Mouse (Mus musculus) heart, embryonic 12.5 days (tissue): ENCODE results near the gene Pold3. TPM values are rescaled to one million over a fixed set of nuclear protein-coding genes. Genes with fewer than 3 reads are reported as not detected.
"Not testable (repeated sequence)": the region's sequence is repeated elsewhere in the genome, so short reads cannot be mapped to it uniquely, and the experiment has no call there.

Experiments used
- ATAC-seq: fragments of 200-750 bp; cut with Nextera tagmentation; 2 replicates; pipeline ENCODE4 v1.8.0; 2017; ENCODE audit warnings: moderate TSS enrichment, moderate library complexity; ENCODE audit not compliant: insufficient number of reproducible peaks, low FRiP score
- H3K27ac ChIP-seq: fragments of 300-500 bp; sonication (generic); 2 replicates; pipeline ENCODE4 v1.5.1; 2016; ENCODE audit warnings: mild to moderate bottlenecking, moderate library complexity; ENCODE audit not compliant: poor library complexity, severe bottlenecking
- H3K27me3 ChIP-seq: fragments of 300-500 bp; sonication (generic); replicated peaks from 2 replicates; pipeline ENCODE4 v1.6.1; 2016; ENCODE audit warnings: mild to moderate bottlenecking, moderate library complexity
- H3K36me3 ChIP-seq: fragments of 300-500 bp; sonication (generic); 2 replicates; pipeline ENCODE4 v1.6.1; 2016; ENCODE audit warnings: mild to moderate bottlenecking, moderate library complexity
- H3K4me1 ChIP-seq: fragments of 300-500 bp; sonication (generic); replicated peaks from 2 replicates; pipeline ENCODE4 v1.6.1; 2016; ENCODE audit warnings: mild to moderate bottlenecking
- H3K4me2 ChIP-seq: fragments of 300-500 bp; sonication (generic); 2 replicates; pipeline ENCODE4 v1.6.1; 2016; ENCODE audit warnings: mild to moderate bottlenecking, moderate library complexity
- H3K4me3 ChIP-seq: fragments of 300-500 bp; sonication (generic); 2 replicates; pipeline ENCODE4 v1.5.1; 2016; ENCODE audit warnings: mild to moderate bottlenecking
- H3K9ac ChIP-seq: fragments of 300-500 bp; sonication (generic); 2 replicates; pipeline ENCODE4 v1.6.1; 2016; ENCODE audit warnings: mild to moderate bottlenecking, moderate library complexity
- H3K9me3 ChIP-seq: fragments of 300-500 bp; sonication (generic); replicated peaks from 2 replicates; pipeline ENCODE4 v1.6.1; 2016; ENCODE audit warnings: mild to moderate bottlenecking, moderate library complexity
- WGBS: fragments of 180-500 bp; shearing (Covaris S2); methylation state at CpG from one replicate; pipeline ENCODE4 v1.1.7; 2016; 5-methylcytosine and 5-hydroxymethylcytosine counted together
- polyA plus RNA-seq: library from polyadenylated mRNA; unstranded; fragments of >200 nt; fragmentation: Nextera tagmentation; extraction: Ambion mirVana; gene quantifications from 2 replicates; pipeline ENCODE4 v1.2.1, GENCODE M21; 2016

The Pold3 gene
- polyA plus RNA-seq, 1 experiment from 2014 or later = 42.6 TPM

DNA sequence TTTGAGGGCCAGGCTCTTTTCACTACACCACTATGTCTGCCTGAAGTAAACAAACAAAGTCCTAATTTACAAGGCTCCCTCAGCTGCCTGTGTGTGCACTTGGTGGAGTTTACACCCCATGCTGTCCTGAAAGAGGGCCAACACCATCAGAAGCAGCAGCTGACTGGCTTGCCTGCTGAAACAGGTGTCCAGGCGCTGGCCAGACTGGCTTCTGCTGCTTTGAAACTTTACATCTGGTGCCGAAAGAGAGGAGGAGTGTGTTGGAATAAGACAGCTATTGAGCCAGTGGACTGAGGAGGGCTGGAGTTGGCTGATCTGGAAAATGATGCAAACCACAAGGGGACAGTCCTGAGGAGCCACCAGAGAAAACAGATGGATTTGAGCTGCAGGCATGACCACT, 47.4 kb downstream of the Pold3 start:
- Histone ChIP-seq H3K4me3 (no peak overlapping the region), H3K36me3 (no peaks in the 10 kb centered on the region), H3K9me3 (peaks cover 9% of the 10 kb centered on the region), H3K9ac (no peak overlapping the region), H3K4me1 (peaks cover 10% of the 10 kb centered on the region; the same call in 1 of the 2 replicates), H3K4me2 (no peak overlapping the region), H3K27me3 (no peaks in the 10 kb centered on the region), H3K27ac (no peak overlapping the region)
- no peak for ATAC-seq
- 71% methylated on average over 2 of the region's 2 CpGs for WGBS

DNA sequence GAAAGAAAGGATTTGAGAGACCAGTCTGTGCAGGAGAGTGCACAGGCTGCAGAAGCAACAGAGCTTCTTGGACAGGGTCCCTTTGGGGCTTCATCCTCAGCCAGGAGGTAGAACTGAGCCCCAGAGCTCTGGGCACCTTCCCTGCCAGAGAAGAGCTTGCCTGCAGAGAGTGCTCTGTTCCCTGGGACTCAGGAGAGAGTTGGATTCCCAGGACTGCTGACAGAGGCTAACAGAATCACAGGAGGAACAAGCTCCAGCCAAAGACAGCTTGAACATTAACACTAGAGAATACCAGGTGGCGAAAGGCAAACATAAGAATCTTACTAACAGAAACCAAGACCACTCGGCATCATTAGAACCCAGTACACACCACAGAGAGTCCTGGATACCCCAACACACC, 68.4 kb downstream of the Pold3 start:
- H3K4me3 ChIP-seq, ATAC-seq: not testable (repeated sequence)
- 65% methylated on average over 2 of the region's 2 CpGs for WGBS

DNA sequence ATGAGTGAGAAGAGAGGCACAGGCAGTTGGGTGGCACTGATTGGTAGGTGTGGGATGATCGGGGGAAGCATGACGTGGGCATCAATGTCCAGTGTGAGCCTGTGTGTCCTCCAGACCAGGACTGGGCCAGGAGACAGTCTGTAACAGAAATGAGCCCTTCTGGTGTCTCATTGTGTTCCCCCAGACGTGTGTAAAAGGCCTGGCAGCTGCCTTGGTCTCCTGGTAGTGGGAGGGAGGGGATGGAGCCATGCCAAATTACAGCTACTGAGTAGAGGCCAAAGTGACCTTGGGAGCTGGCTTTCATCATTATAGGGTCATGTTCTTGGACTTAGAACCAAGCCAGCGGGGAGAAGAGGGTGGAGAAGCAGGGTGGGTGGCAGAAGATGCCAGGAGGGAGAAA, 69.5 kb downstream of the Pold3 start:
- H3K27me3 ChIP-seq = 0 out of 2 replicates have a peak, but pooled peaks cover 5% of the 10 kb centered on the region
- no peaks in the 10 kb centered on the region for H3K9me3 ChIP-seq
- no peaks in the 10 kb centered on the region for H3K36me3 ChIP-seq
- no peak overlapping the region for H3K4me2 ChIP-seq
- no peaks in the 10 kb centered on the region for H3K4me1 ChIP-seq
- no peak overlapping the region for H3K27ac ChIP-seq
- WGBS = 63% methylated on average over 4 of the region's 4 CpGs
- no peak overlapping the region for H3K9ac ChIP-seq
- H3K4me3 ChIP-seq = no peak overlapping the region
- no peak for ATAC-seq

More for the DNA sequence above, 68.4 kb downstream of the Pold3 start:
- not testable (repeated sequence) for H3K9ac ChIP-seq, H3K4me2 ChIP-seq, H3K36me3 ChIP-seq, H3K4me1 ChIP-seq, H3K27me3 ChIP-seq, H3K9me3 ChIP-seq, H3K27ac ChIP-seq

DNA sequence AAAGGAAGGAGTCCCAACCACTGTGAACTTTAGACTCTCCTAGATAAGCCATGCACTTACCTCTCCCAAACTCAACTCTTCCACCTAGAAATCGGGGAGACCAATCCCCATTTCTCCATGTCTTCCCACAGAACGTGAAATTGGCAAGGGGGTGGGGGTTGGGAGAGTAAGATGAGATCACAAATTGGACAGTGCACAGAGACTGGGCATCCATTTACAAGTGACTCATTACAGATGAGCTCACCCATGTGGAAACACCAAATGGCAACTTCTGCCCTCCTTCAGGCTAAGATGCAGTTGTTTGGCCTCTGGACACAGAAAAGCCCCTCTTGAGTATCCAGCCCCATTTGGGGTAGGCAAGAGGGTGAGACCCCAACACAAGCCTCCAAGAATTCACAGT, 74.9 kb downstream of the Pold3 start:
- ATAC-seq = no peak

GRCm38 (mm10) chr7:100043605-100044031, 77.7 kb downstream of the Pold3 start:
- Histone ChIP-seq H3K4me3 (no peak overlapping the region), H3K36me3 (no peaks in the 10 kb centered on the region), H3K9me3 (no peaks in the 10 kb centered on the region), H3K9ac (no peak overlapping the region), H3K27me3 (peaks cover 29% of the 10 kb centered on the region), H3K4me1 (peaks cover 10% of the 10 kb centered on the region), H3K4me2 (no peak overlapping the region), H3K27ac (no peak overlapping the region)
- ATAC-seq = 0 out of 2 replicates have a peak, but pooled peaks have one; percentile 25
- WGBS = 28% methylated on average over 4 of the region's 4 CpGs

More for the DNA sequence above, 74.9 kb downstream of the Pold3 start:
- no peak overlapping the region for H3K9ac ChIP-seq
- no peak overlapping the region for H3K4me3 ChIP-seq
- no peaks in the 10 kb centered on the region for H3K9me3 ChIP-seq
- H3K27ac ChIP-seq = no peak overlapping the region
- peaks cover 30% of the 10 kb centered on the region for H3K27me3 ChIP-seq
- 65% methylated on average over 2 of the region's 2 CpGs for WGBS
- no peak overlapping the region for H3K4me2 ChIP-seq
- H3K4me1 ChIP-seq = peaks cover 10% of the 10 kb centered on the region
- H3K36me3 ChIP-seq = no peaks in the 10 kb centered on the region

- H3K27ac ChIP-seq = no peak overlapping the region
- peaks cover 10% of the 10 kb centered on the region for H3K4me1 ChIP-seq
- peaks cover 4% of the 10 kb centered on the region; the same call in 1 of the 2 replicates for H3K9me3 ChIP-seq
- no peak overlapping the region for H3K9ac ChIP-seq
- H3K4me2 ChIP-seq = no peak overlapping the region
- no peak overlapping the region for H3K4me3 ChIP-seq
- H3K27me3 ChIP-seq = peaks cover 27% of the 10 kb centered on the region
- 81% methylated on average over 5 of the region's 5 CpGs for WGBS
- no peak for ATAC-seq
- H3K36me3 ChIP-seq = no peaks in the 10 kb centered on the region
Measured at GRCm38 (mm10) chr7:100043096-100043495, 78.3 kb downstream of the Pold3 start.

- H3K36me3 ChIP-seq = no peaks in the 10 kb centered on the region
- H3K27ac ChIP-seq = no peak overlapping the region
- WGBS = 11% methylated on average over 31 of the region's 31 CpGs
- ATAC-seq = no peak
- H3K4me1 ChIP-seq = peaks cover 10% of the 10 kb centered on the region
- peak overlapping the region; percentile 19 for H3K4me3 ChIP-seq
- H3K9me3 ChIP-seq = peaks cover 4% of the 10 kb centered on the region; the same call in 1 of the 2 replicates
- peak overlapping the region; percentile 54 for H3K4me2 ChIP-seq
- peaks cover 27% of the 10 kb centered on the region for H3K27me3 ChIP-seq
- peak overlapping the region; percentile 47; the same call in 1 of the 2 replicates for H3K9ac ChIP-seq
Measured at GRCm38 (mm10) chr7:100042120-100042519, 79.2 kb downstream of the Pold3 start.

DNA sequence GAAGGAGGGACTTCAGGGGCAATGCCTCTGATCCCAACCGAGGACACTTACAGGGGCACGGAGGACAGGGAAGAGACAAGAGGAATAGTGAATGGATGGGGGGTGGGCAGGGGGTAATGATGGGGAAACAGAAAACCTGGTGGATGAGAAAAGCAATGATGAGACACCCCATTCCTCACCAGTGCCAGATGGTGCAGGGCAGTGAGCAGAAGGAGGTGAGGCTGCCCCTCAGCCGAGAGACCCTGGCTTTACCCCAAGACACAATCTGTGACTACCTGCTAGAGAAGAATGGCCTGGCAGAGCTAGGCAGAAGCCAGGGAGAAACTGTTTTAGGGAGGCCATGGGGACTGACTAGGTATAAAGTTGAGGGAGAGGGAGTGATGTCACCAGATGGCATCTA, 84.9 kb downstream of the Pold3 start:
- no peak overlapping the region for H3K4me3 ChIP-seq
- peaks cover 5% of the 10 kb centered on the region for H3K4me1 ChIP-seq
- 73% methylated on average over 3 of the region's 3 CpGs for WGBS
- H3K27ac ChIP-seq = no peak overlapping the region
- no peak overlapping the region for H3K4me2 ChIP-seq
- no peak overlapping the region for H3K9ac ChIP-seq
- H3K27me3 ChIP-seq = peaks cover 2% of the 10 kb centered on the region
- H3K9me3 ChIP-seq = peaks cover 4% of the 10 kb centered on the region; the same call in 1 of the 2 replicates
- no peaks in the 10 kb centered on the region for H3K36me3 ChIP-seq
- no peak for ATAC-seq

GRCm38 (mm10) chr7:100036050-100036449, 85.3 kb downstream of the Pold3 start:
- Histone ChIP-seq H3K4me1 (peaks cover 5% of the 10 kb centered on the region), H3K9ac (no peak overlapping the region), H3K36me3 (no peaks in the 10 kb centered on the region), H3K9me3 (peaks cover 4% of the 10 kb centered on the region; the same call in 1 of the 2 replicates), H3K27ac (no peak overlapping the region), H3K27me3 (no peaks in the 10 kb centered on the region; the same call in 1 of the 2 replicates), H3K4me2 (no peak overlapping the region), H3K4me3 (no peak overlapping the region)
- WGBS = 80% methylated on average over 7 of the region's 7 CpGs
- ATAC-seq = no peak

- WGBS = 76% methylated on average over 11 of the region's 11 CpGs
- Histone ChIP-seq H3K27me3 (no peaks in the 10 kb centered on the region; the same call in 1 of the 2 replicates), H3K36me3 (no peaks in the 10 kb centered on the region), H3K27ac (no peak overlapping the region), H3K4me3 (no peak overlapping the region), H3K9me3 (peaks cover 4% of the 10 kb centered on the region; the same call in 1 of the 2 replicates), H3K4me1 (peaks cover 5% of the 10 kb centered on the region), H3K4me2 (no peak overlapping the region), H3K9ac (no peak overlapping the region)
- ATAC-seq = no peak
Measured at GRCm38 (mm10) chr7:100034815-100035463, 86.4 kb downstream of the Pold3 start.

DNA sequence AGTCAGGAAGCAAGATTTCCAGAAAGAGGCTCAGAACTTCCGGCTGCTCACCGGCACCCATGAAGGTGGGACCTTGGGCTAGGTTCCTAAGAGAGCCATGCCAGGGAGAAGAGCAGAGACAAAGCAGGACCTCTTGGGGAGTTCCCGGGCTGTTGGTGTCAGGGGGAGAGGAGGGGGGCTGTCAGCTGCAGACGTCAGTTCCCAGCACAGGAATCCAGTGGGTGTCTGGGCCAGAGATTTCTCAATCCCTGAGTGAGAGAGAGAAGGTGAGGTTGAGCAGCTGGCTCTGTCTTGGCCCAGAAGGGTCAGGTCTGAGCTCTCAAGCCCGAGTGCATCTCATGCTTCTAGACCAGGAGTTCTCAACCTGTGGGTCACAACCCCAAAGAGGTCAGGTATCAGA, 87.7 kb downstream of the Pold3 start:
- 47% methylated on average over 5 of the region's 5 CpGs for WGBS
- no peaks in the 10 kb centered on the region; the same call in 1 of the 2 replicates for H3K27me3 ChIP-seq
- H3K9me3 ChIP-seq = peaks cover 4% of the 10 kb centered on the region; the same call in 1 of the 2 replicates
- ATAC-seq = no peak
- H3K4me3 ChIP-seq = no peak overlapping the region
- peaks cover 5% of the 10 kb centered on the region for H3K4me1 ChIP-seq
- no peak overlapping the region for H3K9ac ChIP-seq
- H3K27ac ChIP-seq = no peak overlapping the region
- no peaks in the 10 kb centered on the region for H3K36me3 ChIP-seq
- no peak overlapping the region for H3K4me2 ChIP-seq
